Mouse (Mus musculus) liver, adult 2 months (tissue): ENCODE measurements around the gene Fam20c.

Experiments
- CTCF ChIP-seq: fragments of 200-500 bp; IDR thresholded peaks from 2 replicates; pipeline ENCODE4 v1.5.1; 2011; ENCODE audit warnings: low read depth, low read length, control low read depth
- POLR2A ChIP-seq: fragments of 200-500 bp; IDR thresholded peaks from 2 replicates; pipeline ENCODE4 v1.6.1; 2011; ENCODE audit warnings: low read length, control low read depth; ENCODE audit not compliant: insufficient read depth; ENCODE audit errors: extremely low read depth

DNA sequence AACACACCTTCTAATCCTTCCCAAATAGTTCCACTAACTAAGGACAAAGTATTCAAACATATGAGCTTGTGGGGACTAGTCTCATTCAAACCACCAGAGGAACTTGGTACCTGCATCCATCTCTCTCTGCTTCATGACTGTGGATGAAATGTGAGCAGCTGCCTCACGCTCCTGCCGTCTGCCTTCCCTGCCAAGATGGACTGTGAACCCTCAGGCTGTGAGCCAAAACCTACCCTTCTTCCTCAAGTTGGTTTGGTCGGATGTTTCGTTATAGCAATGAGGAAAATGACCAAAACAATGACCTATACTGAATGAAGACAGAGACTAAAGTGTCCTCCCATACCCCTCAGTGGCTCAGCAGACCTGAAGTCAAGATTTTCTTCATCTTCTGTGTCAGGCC is 86.7 kb downstream of the Fam20c start:
- TF ChIP-seq CTCF: no peak
- no peak for TF ChIP-seq POLR2A
